Mouse (Mus musculus): ENCODE results near the gene Prim1. TPM values are rescaled to one million over a fixed set of nuclear protein-coding genes. Genes with fewer than 3 reads are reported as not detected.
"Not testable (repeated sequence)": the region's sequence is repeated elsewhere in the genome, so short reads cannot be mapped to it uniquely, and the experiment has no call there.

Prim1 gene
- total and polyA plus RNA-seq, 2 experiments from 2014 or later = 30.1 to 33.6 TPM

GRCm38 (mm10) chr10:128069201-128069600, 54.2 kb downstream of the Prim1 start:
- no peak for TF ChIP-seq CTCF (IDR thresholded peaks at IDR 0.05)
- no peaks in the 10 kb centered on the region for H3K9me3 ChIP-seq (ENCODE audit: low read length)
- ATAC-seq (ENCODE audit: low FRiP score) (no peak), DNase-seq (ENCODE audit: low spot score) (no peak)
- H3K4me3 ChIP-seq (ENCODE audit: low read depth, low read length) = no peak overlapping the region
- H3K36me3 ChIP-seq (ENCODE audit: insufficient read depth, low read length) = peaks cover 13% of the 10 kb centered on the region
- 95% methylated on average over 4 of the region's 4 CpGs for WGBS
- H3K4me1 ChIP-seq (ENCODE audit: insufficient read depth, low read length) = no peaks in the 10 kb centered on the region
- no peak overlapping the region for H3K4me2 ChIP-seq (ENCODE audit: low read depth, low read length, poor library complexity, severe bottlenecking)
- H3K27ac ChIP-seq (ENCODE audit: low read depth, low read length) = no peak overlapping the region
- no peak overlapping the region for H3K9ac ChIP-seq (replicated peaks; ENCODE audit: low read length, poor library complexity, severe bottlenecking)
- H3K27me3 ChIP-seq (ENCODE audit: insufficient read depth, low read length) = no peaks in the 10 kb centered on the region

- not testable (repeated sequence) for H3K27ac ChIP-seq (ENCODE audit: low read depth, low read length); H3K9ac ChIP-seq (replicated peaks; ENCODE audit: low read length, poor library complexity, severe bottlenecking); H3K4me1 ChIP-seq (ENCODE audit: insufficient read depth, low read length); H3K4me2 ChIP-seq (ENCODE audit: low read depth, low read length, poor library complexity, severe bottlenecking); H3K4me3 ChIP-seq (ENCODE audit: low read depth, low read length); ATAC-seq (ENCODE audit: low FRiP score); H3K27me3 ChIP-seq (ENCODE audit: insufficient read depth, low read length); H3K9me3 ChIP-seq (ENCODE audit: low read length); DNase-seq (ENCODE audit: low spot score)
- 94% methylated on average over 2 of the region's 2 CpGs for WGBS
- peaks cover 13% of the 10 kb centered on the region for H3K36me3 ChIP-seq (ENCODE audit: insufficient read depth, low read length)
Observed at GRCm38 (mm10) chr10:128070432-128070831, 55.5 kb downstream of the Prim1 start.

GRCm38 (mm10) chr10:128078269-128078668, 63.3 kb downstream of the Prim1 start:
- H3K27ac ChIP-seq (ENCODE audit: low read depth, low read length); DNase-seq (ENCODE audit: low spot score); H3K36me3 ChIP-seq (ENCODE audit: insufficient read depth, low read length); H3K4me3 ChIP-seq (ENCODE audit: low read depth, low read length); H3K4me2 ChIP-seq (ENCODE audit: low read depth, low read length, poor library complexity, severe bottlenecking); H3K9ac ChIP-seq (replicated peaks; ENCODE audit: low read length, poor library complexity, severe bottlenecking); H3K4me1 ChIP-seq (ENCODE audit: insufficient read depth, low read length); ATAC-seq (ENCODE audit: low FRiP score); H3K27me3 ChIP-seq (ENCODE audit: insufficient read depth, low read length); H3K9me3 ChIP-seq (ENCODE audit: low read length): not testable (repeated sequence)
- WGBS = 82% methylated on average over 5 of the region's 5 CpGs

Other genes starting within 250 kb of the Prim1 start
- 0.66 TPM in 1 of 2 replicates, not detected in the other for gene Rdh9, start 238.8 kb upstream of the Prim1 start, total RNA-seq (2014; rRNA removed)
- 0.60 and 0.63 TPM in 2 replicates for gene Rdh9, start 238.8 kb upstream of the Prim1 start, polyA plus RNA-seq (2015; fragmentation: Nextera tagmentation; extraction: Ambion mirVana)
- not detected in 2 replicates for gene Rdh16, start 214.0 kb upstream of the Prim1 start, total RNA-seq (2014; rRNA removed)
- gene Rdh16, start 214.0 kb upstream of the Prim1 start, polyA plus RNA-seq (2015; fragmentation: Nextera tagmentation; extraction: Ambion mirVana) = not detected in 2 replicates
- gene Rdh19, start 165.2 kb upstream of the Prim1 start, total RNA-seq (2014; rRNA removed) = not detected in 2 replicates
- gene Rdh19, start 165.2 kb upstream of the Prim1 start, polyA plus RNA-seq (2015; fragmentation: Nextera tagmentation; extraction: Ambion mirVana) = not detected in 2 replicates
- not detected in 2 replicates for gene Rdh16f2, start 148.7 kb upstream of the Prim1 start, total RNA-seq (2014; rRNA removed)
- not detected in 2 replicates for gene Rdh16f2, start 148.7 kb upstream of the Prim1 start, polyA plus RNA-seq (2015; fragmentation: Nextera tagmentation; extraction: Ambion mirVana)
- not detected in 2 replicates for gene Rdh7, start 126.4 kb upstream of the Prim1 start, total RNA-seq (2014; rRNA removed)
- gene Rdh7, start 126.4 kb upstream of the Prim1 start, polyA plus RNA-seq (2015; fragmentation: Nextera tagmentation; extraction: Ambion mirVana) = not detected in 2 replicates
- 0.99 TPM in 1 of 2 replicates, not detected in the other for gene Sdr9c7, start 116.7 kb upstream of the Prim1 start, total RNA-seq (2014; rRNA removed)
- not detected in 2 replicates for gene Sdr9c7, start 116.7 kb upstream of the Prim1 start, polyA plus RNA-seq (2015; fragmentation: Nextera tagmentation; extraction: Ambion mirVana)
- not detected in 2 replicates for gene Hsd17b6, start 7.6 kb upstream of the Prim1 start, total RNA-seq (2014; rRNA removed)
- not detected in 2 replicates for gene Hsd17b6, start 7.6 kb upstream of the Prim1 start, polyA plus RNA-seq (2015; fragmentation: Nextera tagmentation; extraction: Ambion mirVana)
- gene Naca, start 20.4 kb downstream of the Prim1 start, total RNA-seq (2014; rRNA removed) = 415 and 452 TPM in 2 replicates
- gene Naca, start 20.4 kb downstream of the Prim1 start, polyA plus RNA-seq (2015; fragmentation: Nextera tagmentation; extraction: Ambion mirVana) = 443 and 454 TPM in 2 replicates
- gene Ptges3, start 43.8 kb downstream of the Prim1 start, total RNA-seq (2014; rRNA removed) = 109 and 117 TPM in 2 replicates
- gene Ptges3, start 43.8 kb downstream of the Prim1 start, polyA plus RNA-seq (2015; fragmentation: Nextera tagmentation; extraction: Ambion mirVana) = 390 and 433 TPM in 2 replicates
- 4,011 and 6,126 TPM in 2 replicates for gene Atp5b, start 68.1 kb downstream of the Prim1 start, total RNA-seq (2014; rRNA removed)
- 2,103 and 2,155 TPM in 2 replicates for gene Atp5b, start 68.1 kb downstream of the Prim1 start, polyA plus RNA-seq (2015; fragmentation: Nextera tagmentation; extraction: Ambion mirVana)
- 14.0 and 17.3 TPM in 2 replicates for gene Baz2a, start 76.4 kb downstream of the Prim1 start, total RNA-seq (2014; rRNA removed)
- gene Baz2a, start 76.4 kb downstream of the Prim1 start, polyA plus RNA-seq (2015; fragmentation: Nextera tagmentation; extraction: Ambion mirVana) = 8.0 and 9.3 TPM in 2 replicates
- 11.1 and 12.9 TPM in 2 replicates for gene Rbms2, start 165.1 kb downstream of the Prim1 start, total RNA-seq (2014; rRNA removed)
- 5.2 and 5.3 TPM in 2 replicates for gene Rbms2, start 165.1 kb downstream of the Prim1 start, polyA plus RNA-seq (2015; fragmentation: Nextera tagmentation; extraction: Ambion mirVana)
- gene Gls2, start 179.3 kb downstream of the Prim1 start, total RNA-seq (2014; rRNA removed) = 2.5 and 4.4 TPM in 2 replicates
- 1.2 and 2.5 TPM in 2 replicates for gene Gls2, start 179.3 kb downstream of the Prim1 start, polyA plus RNA-seq (2015; fragmentation: Nextera tagmentation; extraction: Ambion mirVana)
- 17.1 and 29.5 TPM in 2 replicates for gene Spryd4, start 196.6 kb downstream of the Prim1 start, total RNA-seq (2014; rRNA removed)
- 21.4 and 23.0 TPM in 2 replicates for gene Spryd4, start 196.6 kb downstream of the Prim1 start, polyA plus RNA-seq (2015; fragmentation: Nextera tagmentation; extraction: Ambion mirVana)
- gene Mip, start 210.7 kb downstream of the Prim1 start, total RNA-seq (2014; rRNA removed) = 0.22 TPM in 1 of 2 replicates, not detected in the other
- 0.13 TPM in 1 of 2 replicates, not detected in the other for gene Mip, start 210.7 kb downstream of the Prim1 start, polyA plus RNA-seq (2015; fragmentation: Nextera tagmentation; extraction: Ambion mirVana)
- 11.0 and 14.6 TPM in 2 replicates for gene Timeless, start 216.9 kb downstream of the Prim1 start, total RNA-seq (2014; rRNA removed)
- gene Timeless, start 216.9 kb downstream of the Prim1 start, polyA plus RNA-seq (2015; fragmentation: Nextera tagmentation; extraction: Ambion mirVana) = 7.7 and 8.1 TPM in 2 replicates
- gene Apon, start 238.9 kb downstream of the Prim1 start, total RNA-seq (2014; rRNA removed) = not detected in 2 replicates
- not detected in 2 replicates for gene Apon, start 238.9 kb downstream of the Prim1 start, polyA plus RNA-seq (2015; fragmentation: Nextera tagmentation; extraction: Ambion mirVana)

Measured in midbrain, postnatal 0 days (tissue).